Mouse (Mus musculus) myocyte (in vitro differentiated cells): ENCODE data around the gene Mks1. TPM values are rescaled to one million over a fixed set of nuclear protein-coding genes. Genes with fewer than 3 reads are reported as not detected.

ENCODE experiments used
- H3K27me3 ChIP-seq: one replicate; pipeline ENCODE4 v1.6.1; 2011; ENCODE audit not compliant: control insufficient read depth, insufficient read depth, insufficient read length
- H3K36me3 ChIP-seq: one replicate; pipeline ENCODE4 v1.6.1; 2011; ENCODE audit not compliant: control insufficient read depth, insufficient read depth
- H3K4me2 ChIP-seq: one replicate; pipeline ENCODE4 v1.6.1; 2011; ENCODE audit warnings: low read depth, control low read depth
- H3K4me3 ChIP-seq: one replicate; pipeline ENCODE4 v1.5.1; 2011; ENCODE audit warnings: mild to moderate bottlenecking, control low read depth, moderate library complexity
- H3K79me2 ChIP-seq: one replicate; pipeline ENCODE4 v1.6.1; 2011; ENCODE audit not compliant: control insufficient read depth, insufficient read depth
- H3ac ChIP-seq: one replicate; pipeline ENCODE4 v1.6.1; 2011; ENCODE audit not compliant: control insufficient read depth, insufficient read length
- CEBPB ChIP-seq: IDR thresholded peaks from 2 replicates; pipeline ENCODE4 v1.6.1; 2011; ENCODE audit warnings: mild to moderate bottlenecking, moderate library complexity; ENCODE audit not compliant: poor library complexity, insufficient read depth, severe bottlenecking
- E2F4 ChIP-seq: IDR thresholded peaks from one replicate; pipeline ENCODE4 v1.6.1; 2011; ENCODE audit warnings: mild to moderate bottlenecking, control low read depth, moderate library complexity; ENCODE audit not compliant: insufficient read depth
- MAX ChIP-seq: IDR thresholded peaks from one replicate; pipeline ENCODE4 v1.6.1; 2011; ENCODE audit warnings: low read depth, mild to moderate bottlenecking, control low read depth
- MYOD1 ChIP-seq, 3 experiments: IDR thresholded peaks; one replicate each; pipeline ENCODE4 v1.6.1; 2011; ENCODE audit warnings: control low read depth in 2 of 3, low read depth in 2 of 3, mild to moderate bottlenecking in 2 of 3, moderate library complexity in 1 of 3; ENCODE audit not compliant: insufficient read length in 2 of 3, control insufficient read depth in 1 of 3
- MYOG ChIP-seq, 3 experiments: IDR thresholded peaks; one replicate each; pipeline ENCODE4 v1.6.1; 2011; ENCODE audit warnings: control low read depth in 2 of 3, low read depth in 2 of 3, mild to moderate bottlenecking in 2 of 3; ENCODE audit not compliant: insufficient read length in 2 of 3, control insufficient read depth in 1 of 3, insufficient read depth in 1 of 3
- POLR2A ChIP-seq: IDR thresholded peaks from one replicate; pipeline ENCODE4 v1.6.1; 2011; ENCODE audit warnings: low read depth, mild to moderate bottlenecking, control low read depth, moderate library complexity; ENCODE audit not compliant: insufficient read length
- POLR2AphosphoS2 ChIP-seq: IDR thresholded peaks from one replicate; pipeline ENCODE4 v1.6.1; 2011; ENCODE audit warnings: low read depth, control low read depth; ENCODE audit not compliant: insufficient read length
- REST ChIP-seq: IDR thresholded peaks from one replicate; pipeline ENCODE4 v1.6.1; 2011; ENCODE audit warnings: mild to moderate bottlenecking, control low read depth, moderate library complexity; ENCODE audit not compliant: insufficient read depth, insufficient read length
- SRF ChIP-seq: IDR thresholded peaks from one replicate; pipeline ENCODE4 v1.6.1; 2011; ENCODE audit warnings: low read depth; ENCODE audit not compliant: control insufficient read depth, insufficient read length
- TCF12 ChIP-seq: IDR thresholded peaks from one replicate; pipeline ENCODE4 v1.6.1; 2011; ENCODE audit warnings: mild to moderate bottlenecking, control low read depth; ENCODE audit not compliant: poor library complexity, insufficient read depth, severe bottlenecking
- TCF3 ChIP-seq: IDR thresholded peaks from one replicate; pipeline ENCODE4 v1.6.1; 2011; ENCODE audit warnings: low read depth, control low read depth; ENCODE audit not compliant: insufficient read length
- USF1 ChIP-seq: IDR thresholded peaks from one replicate; pipeline ENCODE4 v1.6.1; 2011; ENCODE audit warnings: low read depth, mild to moderate bottlenecking, control low read depth, moderate library complexity
- polyA plus RNA-seq: library from polyadenylated mRNA; unstranded; fragments of >200 nt; fragmentation: generic; extraction: Trizol; gene quantifications from one replicate; pipeline ENCODE4 v1.2.1, GENCODE M21; 2012; ENCODE audit warnings: missing spikeins

The Mks1 gene
- polyA plus RNA-seq, 1 experiment: 6.6 TPM

DNA sequence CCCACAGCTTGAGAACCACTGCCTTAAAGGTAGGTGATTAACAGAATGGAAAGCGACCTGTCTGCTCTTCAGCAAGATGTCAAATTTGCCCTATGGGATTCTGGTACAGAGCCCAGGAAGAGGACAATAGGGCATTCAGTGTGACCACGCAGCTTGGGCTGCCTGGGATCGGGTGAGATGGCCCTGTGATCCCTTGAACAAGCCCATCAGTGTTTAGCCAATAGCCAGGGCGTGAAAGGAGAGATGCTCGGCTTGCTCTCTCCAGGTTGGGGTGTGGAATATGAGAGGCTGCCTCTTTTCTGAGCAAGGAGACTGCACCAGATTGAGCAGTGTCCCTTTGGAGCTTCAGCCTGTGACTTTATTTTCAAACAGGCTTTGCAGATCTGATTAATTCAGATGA lies 31.5 kb upstream of the Mks1 start:
- Histone ChIP-seq H3K79me2 (no peaks in the 10 kb centered on the region), H3K27me3 (peaks cover 45% of the 10 kb centered on the region)
- no peak for TF ChIP-seq USF1
- no peak for TF ChIP-seq E2F4

DNA sequence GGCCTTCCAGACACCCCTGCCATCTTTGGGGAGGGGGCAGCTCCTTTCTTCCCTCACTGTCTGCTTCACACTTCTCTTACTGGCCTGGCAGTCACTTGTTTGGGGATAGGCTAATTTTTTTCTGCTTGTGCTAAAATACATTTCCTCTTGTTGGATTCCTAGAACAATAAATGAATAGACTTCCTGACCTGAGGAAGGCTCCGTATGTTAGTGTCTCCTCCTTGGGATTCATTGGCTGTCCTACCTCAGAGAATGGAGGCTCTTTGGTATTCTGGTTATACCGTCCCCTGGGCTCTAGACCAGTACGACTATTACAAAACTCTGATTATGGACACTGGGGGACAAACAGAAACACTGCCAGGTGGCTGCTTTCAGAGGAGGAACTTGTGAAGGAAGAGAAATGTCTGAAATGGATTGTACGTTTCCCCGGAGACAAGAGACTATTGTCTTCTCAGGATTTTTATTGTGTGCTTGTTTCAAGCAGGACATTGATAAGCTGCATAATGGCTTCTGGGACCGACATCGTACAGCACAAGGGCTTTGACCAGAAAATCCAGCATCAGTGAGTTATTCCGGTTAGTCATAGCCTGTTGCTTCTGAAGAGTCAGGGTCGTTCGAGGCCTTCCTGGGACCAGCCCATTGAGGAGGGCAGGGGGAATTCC lies 24.6 kb upstream of the Mks1 start, which contains the start of gene Lpo:
Gene Lpo (minus strand): TSS at position 51 of the 662 bp plus-strand sequence.
- TF ChIP-seq SRF (no peak), E2F4 (no peak), REST (no peak)
- H3K4me3 ChIP-seq: no peak within 1 kb of the TSS
- no peak within 1 kb of the TSS for H3K4me2 ChIP-seq
- H3K79me2 ChIP-seq: no peaks in the 10 kb centered on the region
- peaks cover 37% of the 10 kb centered on the region for H3K27me3 ChIP-seq
- no peak within 1 kb of the TSS for H3ac ChIP-seq
- no peaks in the 10 kb centered on the region for H3K36me3 ChIP-seq

More for the DNA sequence above, 31.5 kb upstream of the Mks1 start:
- Histone ChIP-seq H3K4me2 (no peak overlapping the region), H3K36me3 (no peaks in the 10 kb centered on the region), H3K4me3 (no peak overlapping the region), H3ac (no peak overlapping the region)

DNA sequence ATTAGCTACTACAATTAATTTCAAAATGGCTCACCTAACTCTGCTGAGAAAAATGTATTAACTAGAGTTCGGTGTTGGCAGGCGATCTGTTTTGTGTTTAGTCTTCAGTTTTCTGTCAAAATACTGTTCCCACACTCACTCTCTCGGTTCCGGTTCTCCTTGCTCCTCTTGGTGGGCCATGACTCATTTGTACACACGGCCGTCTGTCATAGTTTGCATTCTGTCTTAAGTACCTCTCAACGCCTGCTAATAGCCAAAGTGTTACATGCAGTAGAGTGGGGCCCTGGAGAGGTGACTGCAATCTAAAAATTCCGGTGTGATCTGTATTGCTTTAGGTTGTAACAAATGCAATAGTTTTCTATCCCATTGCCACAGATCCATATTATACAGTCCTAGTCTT lies 12.3 kb upstream of the Mks1 start:
- H3K4me3 ChIP-seq: no peak overlapping the region
- H3K27me3 ChIP-seq: peaks cover 25% of the 10 kb centered on the region
- H3K4me2 ChIP-seq: no peak overlapping the region
- H3K36me3 ChIP-seq: no peaks in the 10 kb centered on the region
- TF ChIP-seq SRF (no peak), MYOG (IDR thresholded peaks at IDR 0.05; ENCODE audit: control insufficient read depth in 1 of 3, insufficient read depth in 1 of 3, insufficient read length in 2 of 3, low read depth in 2 of 3) (no peak), MAX (no peak), MYOD1 (IDR thresholded peaks at IDR 0.05; ENCODE audit: control insufficient read depth in 1 of 3, insufficient read length in 2 of 3, low read depth in 2 of 3) (no peak), TCF3 (no peak), TCF12 (no peak), CEBPB (no peak)
- H3K79me2 ChIP-seq: no peaks in the 10 kb centered on the region
- H3ac ChIP-seq: no peak overlapping the region

DNA sequence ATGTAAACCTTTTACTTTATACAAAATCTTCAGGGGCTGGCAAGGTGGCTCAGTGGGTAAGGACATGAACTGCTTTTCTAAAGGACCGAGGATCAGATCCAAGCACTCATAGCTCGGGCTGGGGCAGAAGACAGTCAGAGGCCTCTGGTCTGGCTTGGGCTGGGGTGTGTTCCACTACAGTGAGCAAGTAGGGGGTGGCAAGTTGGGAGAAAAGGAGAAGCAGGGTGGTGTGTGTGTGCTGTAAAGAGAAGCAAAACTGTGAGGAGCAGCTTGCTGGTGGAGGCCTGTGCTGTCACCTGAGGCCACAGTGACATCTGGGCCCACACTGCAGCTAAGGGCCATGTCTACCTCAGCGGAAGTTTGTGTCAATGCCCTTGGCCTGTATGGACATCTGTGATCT lies 11.6 kb upstream of the Mks1 start:
- Histone ChIP-seq H3K27me3 (peaks cover 25% of the 10 kb centered on the region), H3K4me2 (no peak overlapping the region), H3K79me2 (no peaks in the 10 kb centered on the region), H3K4me3 (no peak overlapping the region), H3ac (no peak overlapping the region), H3K36me3 (no peaks in the 10 kb centered on the region)
- TF ChIP-seq USF1 (no peak), REST (no peak), MYOG (IDR thresholded peaks at IDR 0.05; ENCODE audit: control insufficient read depth in 1 of 3, insufficient read depth in 1 of 3, insufficient read length in 2 of 3, low read depth in 2 of 3) (no peak), CEBPB (no peak), POLR2AphosphoS2 (no peak), POLR2A (no peak), MYOD1 (IDR thresholded peaks at IDR 0.05; ENCODE audit: control insufficient read depth in 1 of 3, insufficient read length in 2 of 3, low read depth in 2 of 3) (no peak), MAX (no peak), TCF12 (no peak), E2F4 (no peak), TCF3 (no peak), SRF (no peak)

DNA sequence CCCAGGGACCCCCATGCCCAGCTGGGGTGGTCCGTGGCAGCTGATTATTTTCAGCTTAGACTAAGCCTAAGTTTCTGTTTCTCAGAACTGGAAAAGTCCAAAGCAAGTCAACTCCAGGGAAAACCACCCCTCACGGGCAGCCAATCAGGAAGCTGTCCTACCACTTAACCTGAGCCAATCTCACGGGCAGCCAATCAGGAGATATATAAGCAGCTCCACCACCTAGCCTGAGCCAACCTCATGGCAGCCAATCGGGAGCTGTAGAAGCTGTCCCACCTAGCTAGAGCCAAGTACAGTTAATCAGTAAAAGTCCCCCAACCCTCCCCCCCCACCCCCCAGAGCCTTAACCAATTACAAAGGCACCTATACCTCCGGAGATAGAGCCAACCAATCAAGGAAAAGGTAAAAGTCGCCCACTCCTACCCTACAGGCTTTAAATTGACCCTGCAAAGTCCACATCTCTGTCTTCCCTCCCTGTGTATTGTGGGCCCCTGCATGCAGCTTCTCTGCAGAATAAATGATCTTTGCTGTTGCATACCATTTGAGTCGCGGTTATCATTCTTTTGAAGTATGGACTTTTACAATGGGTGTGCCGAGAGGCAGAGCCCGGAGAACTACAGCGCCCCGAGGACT lies 5.9 kb upstream of the Mks1 start:
- Histone ChIP-seq H3K36me3 (no peaks in the 10 kb centered on the region), H3K4me2 (no peak overlapping the region), H3K4me3 (no peak overlapping the region), H3K79me2 (no peaks in the 10 kb centered on the region), H3K27me3 (peaks cover 10% of the 10 kb centered on the region), H3ac (no peak overlapping the region)
- TF ChIP-seq CEBPB: no peak
- no peak for TF ChIP-seq POLR2AphosphoS2
- TF ChIP-seq TCF3: no peak
- TF ChIP-seq SRF: no peak
- no peak for TF ChIP-seq E2F4
- no peak for TF ChIP-seq USF1
- no peak for TF ChIP-seq MAX
- TF ChIP-seq MYOG (IDR thresholded peaks at IDR 0.05; ENCODE audit: control insufficient read depth in 1 of 3, insufficient read depth in 1 of 3, insufficient read length in 2 of 3, low read depth in 2 of 3): no peak
- TF ChIP-seq POLR2A: no peak
- no peak for TF ChIP-seq REST
- TF ChIP-seq MYOD1 (IDR thresholded peaks at IDR 0.05; ENCODE audit: control insufficient read depth in 1 of 3, insufficient read length in 2 of 3, low read depth in 2 of 3): no peak
- TF ChIP-seq TCF12: no peak
